Mouse (Mus musculus): ENCODE results near the gene Lonp2. TPM values are rescaled to one million over a fixed set of nuclear protein-coding genes. Genes with fewer than 3 reads are reported as not detected.

Lonp2 gene
- total RNA-seq, 2 experiments from 2014 or later, result 57.6 to 63.9 TPM

GRCm38 (mm10) chr8:86615095-86615769 lies 8.6 kb upstream of the Lonp2 start:
- no peak for DNase-seq (ENCODE audit: low spot score in 2 of 2)
- intact Hi-C loops (cut with DNase I), result no loop called here

GRCm38 (mm10) chr8:86617759-86618387 lies 6.0 kb upstream of the Lonp2 start:
- intact Hi-C loops (cut with DNase I), result no loop called here
- no peak for DNase-seq (ENCODE audit: low spot score in 2 of 2)

GRCm38 (mm10) chr8:86623551-86623910 lies 312 bp upstream of the Lonp2 start:
- intact Hi-C loops (cut with DNase I), result loop anchor here (10.0 kb wide), 1 partner anchor 261 kb away; the partner anchor contains the start of gene N4bp1
- DNase-seq (ENCODE audit: low spot score in 2 of 2), result no peak

- intact Hi-C loops (cut with DNase I), result loop anchor here (10.0 kb wide), 1 partner anchor 260 kb away; the partner anchor contains the start of gene N4bp1
- DNase-seq (ENCODE audit: low spot score in 2 of 2), result no peak
These were observed 1.1 kb downstream of the Lonp2 start for GRCm38 (mm10) chr8:86624915-86625314.

- intact Hi-C loops (cut with DNase I), result no loop called here
- no peak for DNase-seq (ENCODE audit: low spot score in 2 of 2)
These were observed 6.4 kb downstream of the Lonp2 start for GRCm38 (mm10) chr8:86630212-86630611.

- intact Hi-C loops (cut with DNase I), result no loop called here
- DNase-seq (ENCODE audit: low spot score in 2 of 2), result no peak
These were observed 7.6 kb downstream of the Lonp2 start for GRCm38 (mm10) chr8:86631395-86631794.

GRCm38 (mm10) chr8:86637826-86638225 lies 14.0 kb downstream of the Lonp2 start:
- intact Hi-C loops (cut with DNase I), result no loop called here

GRCm38 (mm10) chr8:86638981-86639380 lies 15.1 kb downstream of the Lonp2 start:
- DNase-seq (ENCODE audit: low spot score in 2 of 2), result no peak
- intact Hi-C loops (cut with DNase I), result no loop called here

More at GRCm38 (mm10) chr8:86637826-86638225, 14.0 kb downstream of the Lonp2 start:
- peak in 1 of 2 experiments; percentile 55 for DNase-seq (ENCODE audit: low spot score in 2 of 2)

GRCm38 (mm10) chr8:86642682-86643081 lies 18.8 kb downstream of the Lonp2 start:
- intact Hi-C loops (cut with DNase I), result loop anchor here (5.0 kb wide), 2 partner anchors 200 to 265 kb away; no protein-coding TSS in a partner anchor
- no peak for DNase-seq (ENCODE audit: low spot score in 2 of 2)

GRCm38 (mm10) chr8:86644661-86645060 lies 20.8 kb downstream of the Lonp2 start:
- DNase-seq (ENCODE audit: low spot score in 2 of 2), result no peak
- intact Hi-C loops (cut with DNase I), result loop anchor here (5.0 kb wide), 2 partner anchors 198 to 263 kb away; no protein-coding TSS in a partner anchor

GRCm38 (mm10) chr8:86647771-86648170 lies 23.9 kb downstream of the Lonp2 start:
- intact Hi-C loops (cut with DNase I), result no loop called here
- DNase-seq (ENCODE audit: low spot score in 2 of 2), result peak in 1 of 2 experiments; percentile 55

- intact Hi-C loops (cut with DNase I), result loop anchor here (2.0 kb wide), 1 partner anchor 55 kb away; no protein-coding TSS in a partner anchor
- peak; percentile 62 to 96 for DNase-seq (ENCODE audit: low spot score in 2 of 2)
These were observed 27.6 kb downstream of the Lonp2 start for GRCm38 (mm10) chr8:86651416-86651815.

- DNase-seq (ENCODE audit: low spot score in 2 of 2), result peak in 1 of 2 experiments; percentile 45
- intact Hi-C loops (cut with DNase I), result no loop called here
These were observed 28.7 kb downstream of the Lonp2 start for GRCm38 (mm10) chr8:86652546-86652945.

- DNase-seq (ENCODE audit: low spot score in 2 of 2), result no peak
- intact Hi-C loops (cut with DNase I), result no loop called here
These were observed 30.7 kb downstream of the Lonp2 start for GRCm38 (mm10) chr8:86654578-86654977.

GRCm38 (mm10) chr8:86668750-86669149 lies 44.9 kb downstream of the Lonp2 start:
- no peak for DNase-seq (ENCODE audit: low spot score in 2 of 2)
- intact Hi-C loops (cut with DNase I), result no loop called here

- intact Hi-C loops (cut with DNase I), result no loop called here
- no peak for DNase-seq (ENCODE audit: low spot score in 2 of 2)
These were observed 45.4 kb downstream of the Lonp2 start for GRCm38 (mm10) chr8:86669259-86669658.

GRCm38 (mm10) chr8:86686629-86687028 lies 62.8 kb downstream of the Lonp2 start:
- intact Hi-C loops (cut with DNase I), result no loop called here
- no peak for DNase-seq (ENCODE audit: low spot score in 2 of 2)

GRCm38 (mm10) chr8:86692107-86692506 lies 68.3 kb downstream of the Lonp2 start:
- intact Hi-C loops (cut with DNase I), result no loop called here
- DNase-seq (ENCODE audit: low spot score in 2 of 2), result no peak

GRCm38 (mm10) chr8:86694011-86694410 lies 70.2 kb downstream of the Lonp2 start:
- intact Hi-C loops (cut with DNase I), result no loop called here
- DNase-seq (ENCODE audit: low spot score in 2 of 2), result no peak

GRCm38 (mm10) chr8:86695703-86696102 lies 71.9 kb downstream of the Lonp2 start:
- no peak for DNase-seq (ENCODE audit: low spot score in 2 of 2)
- intact Hi-C loops (cut with DNase I), result no loop called here
